Mouse (Mus musculus) megakaryocyte progenitor cell, adult 5-6 weeks (primary cell): ENCODE measurements around the gene Vmn1r19. TPM values are rescaled to one million over a fixed set of nuclear protein-coding genes. Genes with fewer than 3 reads are reported as not detected.
"Not testable (repeated sequence)": the region's sequence is repeated elsewhere in the genome, so short reads cannot be mapped to it uniquely, and the experiment has no call there.

ENCODE experiments used
- ATAC-seq: replicated peaks from 2 replicates; pipeline ENCODE4 v1.8.0; 2016; ENCODE audit warnings: mild to moderate bottlenecking, moderate TSS enrichment, inconsistent platforms; ENCODE audit not compliant: poor library complexity
- total RNA-seq, 2 experiments: library from RNA; stranded (forward) in 1 of 2; stranded (reverse) in 1 of 2; fragments of 157-497, 149-512 nt in 1 of 2; fragments of 200-1000 nt in 1 of 2; gene quantifications; 2 replicates each; pipeline versions ENCODE4 v1.2.3 to v1.2.4; 2015 to 2017

Vmn1r19 gene
- total RNA-seq (2015) (not detected in 2 replicates), total RNA-seq (2017) (not detected in 2 replicates)

- ATAC-seq: not testable (repeated sequence)
Measured at GRCm38 (mm10) chr6:57403480-57403879, at the start of gene Vmn1r19. Gene Vmn1r19, plus strand, starts transcription at chr6:57403780.

DNA sequence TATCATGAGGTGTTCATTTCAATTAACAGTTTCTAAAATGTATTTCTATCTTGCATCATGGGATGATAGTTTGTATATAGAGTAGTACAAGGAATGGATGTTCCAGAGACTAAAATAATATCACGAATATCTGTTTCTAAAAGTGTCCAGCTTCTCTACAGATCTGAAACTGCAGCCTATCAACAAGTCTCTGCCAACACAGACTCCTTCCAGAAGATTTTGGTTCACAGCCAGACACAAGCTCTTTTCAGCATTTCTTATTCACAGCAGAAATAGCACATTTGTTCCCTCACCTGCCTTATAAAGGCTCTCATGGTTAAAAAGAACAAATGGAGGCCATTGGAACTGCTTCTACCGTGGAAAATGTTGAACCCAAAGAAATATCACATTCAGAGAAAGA is 46.7 kb upstream of the Vmn1r19 start:
- ATAC-seq: no peak

GRCm38 (mm10) chr6:57363627-57364026 is 40.0 kb upstream of the Vmn1r19 start, which contains the start of gene Vmn1r17:
Gene Vmn1r17, minus strand, starts transcription at chr6:57363727.
- no peak for ATAC-seq

- ATAC-seq: not testable (repeated sequence)
Measured at GRCm38 (mm10) chr6:57365866-57366265, 37.7 kb upstream of the Vmn1r19 start.

DNA sequence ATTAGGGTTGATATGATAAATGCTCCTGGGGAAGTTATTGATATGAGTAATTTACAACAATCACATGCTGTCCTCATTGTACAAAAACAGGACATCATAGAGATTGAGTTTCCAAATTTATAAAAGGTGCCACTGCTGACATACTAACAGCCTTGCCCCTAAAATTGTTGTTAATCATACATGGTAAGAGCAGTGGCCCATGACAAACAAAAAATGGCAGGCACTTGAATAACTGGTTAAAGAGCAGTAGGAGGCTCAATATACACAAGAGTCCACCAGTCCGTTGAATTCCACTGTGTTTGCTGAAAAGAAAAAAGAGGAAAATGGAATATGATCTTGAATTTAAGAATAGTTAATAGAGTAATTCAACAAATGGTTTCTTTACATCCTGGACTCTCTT is 36.1 kb upstream of the Vmn1r19 start:
- no peak for ATAC-seq

DNA sequence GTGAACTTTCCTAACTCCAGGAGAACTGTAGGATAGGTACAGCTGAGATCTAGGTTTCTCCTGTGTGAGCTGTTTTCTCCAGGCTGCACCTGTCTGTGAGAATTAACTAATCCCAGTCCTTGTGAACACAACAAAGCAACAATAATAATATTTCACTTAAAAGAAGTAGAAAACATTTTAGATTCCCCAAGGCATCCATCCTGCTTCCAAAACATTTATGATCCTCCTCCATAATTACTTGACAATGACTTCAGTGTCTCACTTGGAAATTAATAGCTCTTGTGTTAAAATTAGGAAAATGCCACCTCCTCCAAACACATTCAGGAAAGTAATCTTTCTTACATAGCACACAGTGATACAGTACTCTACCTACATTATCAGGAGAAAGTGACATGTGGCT is 7.9 kb upstream of the Vmn1r19 start, which contains the start of gene Vmn1r18:
Gene Vmn1r18 (minus strand): TSS at position 101 of the 400 bp plus-strand sequence.
- ATAC-seq: no peak

DNA sequence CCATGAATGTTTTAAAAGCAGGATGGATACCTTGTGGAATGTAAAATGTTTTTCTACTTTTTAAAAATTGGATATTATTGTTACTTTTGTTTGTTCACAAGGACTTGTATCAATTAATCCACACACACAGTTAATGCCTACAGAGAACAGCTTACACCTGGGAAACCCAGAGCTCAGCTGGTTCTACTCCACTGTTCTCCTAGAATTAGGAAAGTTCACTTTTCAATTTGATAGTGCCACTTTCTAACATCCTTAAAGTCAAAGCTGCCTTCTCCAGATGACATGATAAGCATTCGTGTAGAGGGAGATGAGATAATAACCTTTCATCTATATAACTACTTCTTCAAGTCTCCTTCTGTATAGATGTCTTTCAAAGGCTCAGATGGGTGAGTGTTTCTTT is 25.1 kb downstream of the Vmn1r19 start, which contains the start of gene Vmn1r20:
Gene Vmn1r20 (plus strand): TSS at position 301 of the 400 bp plus-strand sequence.
- no peak for ATAC-seq

DNA sequence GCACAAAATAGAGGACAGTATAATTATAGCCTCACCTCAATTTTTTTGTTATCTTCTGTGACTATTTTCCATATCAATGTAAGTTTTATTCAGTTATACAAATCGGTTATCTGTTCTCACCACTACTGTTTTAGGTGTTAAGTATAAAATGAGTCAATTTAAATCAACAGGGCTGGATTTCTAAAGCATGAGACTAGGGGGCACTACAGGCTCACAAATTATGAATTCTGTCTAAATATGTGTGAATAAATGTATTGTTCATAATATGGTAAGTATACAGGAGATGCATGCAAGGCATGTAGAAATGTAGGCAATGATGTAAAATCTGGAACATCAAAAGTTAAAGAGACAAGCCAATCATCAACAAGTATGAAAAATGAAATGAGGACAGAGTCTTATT is 27.6 kb downstream of the Vmn1r19 start:
- peak; percentile 48; the same call in 1 of the 2 replicates for ATAC-seq

Other genes with a start within 250 kb of the Vmn1r19 start
- gene Vmn1r12, start 246.9 kb upstream of the Vmn1r19 start, total RNA-seq (2015): not detected in 2 replicates
- gene Vmn1r12, start 246.9 kb upstream of the Vmn1r19 start, total RNA-seq (2017): not detected in 2 replicates
- gene Vmn1r13, start 200.5 kb upstream of the Vmn1r19 start, total RNA-seq (2015): not detected in 2 replicates
- gene Vmn1r13, start 200.5 kb upstream of the Vmn1r19 start, total RNA-seq (2017): not detected in 2 replicates
- gene Vmn1r14, start 172.1 kb upstream of the Vmn1r19 start, total RNA-seq (2015): not detected in 2 replicates
- gene Vmn1r14, start 172.1 kb upstream of the Vmn1r19 start, total RNA-seq (2017): not detected in 2 replicates
- not detected in 2 replicates for gene Vmn1r15, start 145.8 kb upstream of the Vmn1r19 start, total RNA-seq (2015)
- not detected in 2 replicates for gene Vmn1r15, start 145.8 kb upstream of the Vmn1r19 start, total RNA-seq (2017)
- not detected in 2 replicates for gene Vmn1r16, start 74.3 kb upstream of the Vmn1r19 start, total RNA-seq (2015)
- not detected in 2 replicates for gene Vmn1r16, start 74.3 kb upstream of the Vmn1r19 start, total RNA-seq (2017)
- gene Vmn1r17, start 40.1 kb upstream of the Vmn1r19 start, total RNA-seq (2015): not detected in 2 replicates
- not detected in 2 replicates for gene Vmn1r17, start 40.1 kb upstream of the Vmn1r19 start, total RNA-seq (2017)
- not detected in 2 replicates for gene Vmn1r18, start 8.0 kb upstream of the Vmn1r19 start, total RNA-seq (2015)
- gene Vmn1r18, start 8.0 kb upstream of the Vmn1r19 start, total RNA-seq (2017): not detected in 2 replicates
- not detected in 2 replicates for gene Vmn1r20, start 25.1 kb downstream of the Vmn1r19 start, total RNA-seq (2015)
- not detected in 2 replicates for gene Vmn1r20, start 25.1 kb downstream of the Vmn1r19 start, total RNA-seq (2017)
- gene Ppm1k, start 131.7 kb downstream of the Vmn1r19 start, total RNA-seq (2015): 5.3 TPM in 2 replicates
- gene Ppm1k, start 131.7 kb downstream of the Vmn1r19 start, total RNA-seq (2017): 8.0 and 18.4 TPM in 2 replicates
- 13.0 and 14.9 TPM in 2 replicates for gene Herc6, start 177.2 kb downstream of the Vmn1r19 start, total RNA-seq (2015)
- gene Herc6, start 177.2 kb downstream of the Vmn1r19 start, total RNA-seq (2017): 12.0 and 16.6 TPM in 2 replicates